Mouse (Mus musculus) ES-E14 (cell line): ENCODE measurements around the gene U2surp.

ENCODE experiments used
- MAFK ChIP-seq: IDR thresholded peaks from 2 replicates; pipeline ENCODE4 v1.6.1; 2014; ENCODE audit warnings: mild to moderate bottlenecking, low read depth, low read length, inconsistent platforms; ENCODE audit not compliant: insufficient read depth
- ZC3H11A ChIP-seq: IDR thresholded peaks from 2 replicates; pipeline ENCODE4 v1.6.1; 2012; ENCODE audit warnings: low read depth, mild to moderate bottlenecking, inconsistent platforms, low read length, borderline replicate concordance
- ZNF384 ChIP-seq: IDR thresholded peaks from 2 replicates; pipeline ENCODE4 v1.6.1; 2012; ENCODE audit warnings: low read depth, low read length, inconsistent platforms

- TF ChIP-seq MAFK, result no peak
- TF ChIP-seq ZNF384, result no peak
- TF ChIP-seq ZC3H11A, result no peak
Measured at GRCm38 (mm10) chr9:95407586-95408220, 104.1 kb downstream of the U2surp start.
